Mouse (Mus musculus): ENCODE measurements around the gene Hs3st1. TPM values are rescaled to one million over a fixed set of nuclear protein-coding genes. Genes with fewer than 3 reads are reported as not detected.

The Hs3st1 gene
- polyA plus RNA-seq, 1 experiment from 2014 or later = 9.3 TPM

GRCm38 (mm10) chr5:39613534-39613933 lies 141.7 kb downstream of the Hs3st1 start:
- Histone ChIP-seq H3K9me3 (ENCODE audit: control insufficient read depth, low read length) (no peaks in the 10 kb centered on the region), H3K4me2 (ENCODE audit: low read length) (no peak overlapping the region), H3K4me3 (ENCODE audit: control insufficient read depth in 1 of 2, insufficient read depth in 1 of 2, low read depth in 1 of 2, low read length in 2 of 2) (no peak overlapping the region), H3K36me3 (ENCODE audit: control insufficient read depth, insufficient read depth, low read length) (no peaks in the 10 kb centered on the region), H3K27ac (replicated peaks in 1 of 2; ENCODE audit: control insufficient read depth in 1 of 2, insufficient read depth in 1 of 2, low read depth in 2 of 2, low read length in 2 of 2) (no peak overlapping the region), H3K27me3 (ENCODE audit: control insufficient read depth, insufficient read depth, low read length) (no peaks in the 10 kb centered on the region), H3K4me1 (ENCODE audit: control insufficient read depth in 2 of 2, insufficient read depth in 2 of 2, low read length in 2 of 2) (no peaks in the 10 kb centered on the region), H3K9ac (ENCODE audit: low read length) (no peak overlapping the region)
- 78% methylated on average over 2 of the region's 2 CpGs for WGBS
- no peak for ATAC-seq (ENCODE audit: insufficient number of reproducible peaks, insufficient read depth, low FRiP score, low read depth)

GRCm38 (mm10) chr5:39612240-39612639 lies 143.0 kb downstream of the Hs3st1 start:
- Histone ChIP-seq H3K36me3 (ENCODE audit: control insufficient read depth, insufficient read depth, low read length) (no peaks in the 10 kb centered on the region), H3K4me1 (ENCODE audit: control insufficient read depth in 2 of 2, insufficient read depth in 2 of 2, low read length in 2 of 2) (no peaks in the 10 kb centered on the region), H3K27ac (replicated peaks in 1 of 2; ENCODE audit: control insufficient read depth in 1 of 2, insufficient read depth in 1 of 2, low read depth in 2 of 2, low read length in 2 of 2) (no peak overlapping the region), H3K4me2 (ENCODE audit: low read length) (no peak overlapping the region), H3K9ac (ENCODE audit: low read length) (no peak overlapping the region), H3K27me3 (ENCODE audit: control insufficient read depth, insufficient read depth, low read length) (no peaks in the 10 kb centered on the region), H3K4me3 (ENCODE audit: control insufficient read depth in 1 of 2, insufficient read depth in 1 of 2, low read depth in 1 of 2, low read length in 2 of 2) (no peak overlapping the region), H3K9me3 (ENCODE audit: control insufficient read depth, low read length) (no peaks in the 10 kb centered on the region)
- WGBS = 51% methylated on average over 2 of the region's 2 CpGs
- no peak for ATAC-seq (ENCODE audit: insufficient number of reproducible peaks, insufficient read depth, low FRiP score, low read depth)

- no peaks in the 10 kb centered on the region for H3K9me3 ChIP-seq (ENCODE audit: control insufficient read depth, low read length)
- H3K36me3 ChIP-seq (ENCODE audit: control insufficient read depth, insufficient read depth, low read length) = no peaks in the 10 kb centered on the region
- H3K9ac ChIP-seq (ENCODE audit: low read length) = no peak overlapping the region
- no peaks in the 10 kb centered on the region for H3K27me3 ChIP-seq (ENCODE audit: control insufficient read depth, insufficient read depth, low read length)
- WGBS = 76% methylated on average over 1 of the region's 1 CpGs
- no peak for ATAC-seq (ENCODE audit: insufficient number of reproducible peaks, insufficient read depth, low FRiP score, low read depth)
- no peak overlapping the region for H3K4me3 ChIP-seq (ENCODE audit: control insufficient read depth in 1 of 2, insufficient read depth in 1 of 2, low read depth in 1 of 2, low read length in 2 of 2)
- no peak overlapping the region for H3K27ac ChIP-seq (replicated peaks in 1 of 2; ENCODE audit: control insufficient read depth in 1 of 2, insufficient read depth in 1 of 2, low read depth in 2 of 2, low read length in 2 of 2)
- no peaks in the 10 kb centered on the region for H3K4me1 ChIP-seq (ENCODE audit: control insufficient read depth in 2 of 2, insufficient read depth in 2 of 2, low read length in 2 of 2)
- no peak overlapping the region for H3K4me2 ChIP-seq (ENCODE audit: low read length)
Observed at GRCm38 (mm10) chr5:39608260-39608659, 147.0 kb downstream of the Hs3st1 start.

GRCm38 (mm10) chr5:39594737-39595136 lies 160.5 kb downstream of the Hs3st1 start:
- no peak for ATAC-seq (ENCODE audit: insufficient number of reproducible peaks, insufficient read depth, low FRiP score, low read depth)
- Histone ChIP-seq H3K9me3 (ENCODE audit: control insufficient read depth, low read length) (no peaks in the 10 kb centered on the region), H3K9ac (ENCODE audit: low read length) (no peak overlapping the region), H3K4me1 (ENCODE audit: control insufficient read depth in 2 of 2, insufficient read depth in 2 of 2, low read length in 2 of 2) (no peaks in the 10 kb centered on the region), H3K4me2 (ENCODE audit: low read length) (no peak overlapping the region), H3K36me3 (ENCODE audit: control insufficient read depth, insufficient read depth, low read length) (no peaks in the 10 kb centered on the region), H3K27me3 (ENCODE audit: control insufficient read depth, insufficient read depth, low read length) (no peaks in the 10 kb centered on the region), H3K4me3 (ENCODE audit: control insufficient read depth in 1 of 2, insufficient read depth in 1 of 2, low read depth in 1 of 2, low read length in 2 of 2) (no peak overlapping the region), H3K27ac (replicated peaks in 1 of 2; ENCODE audit: control insufficient read depth in 1 of 2, insufficient read depth in 1 of 2, low read depth in 2 of 2, low read length in 2 of 2) (no peak overlapping the region)
- 67% methylated on average over 2 of the region's 2 CpGs for WGBS

Data from heart, embryonic 14.5 days (tissue).